Mouse (Mus musculus): ENCODE data around the gene Dnhd1. TPM values are rescaled to one million over a fixed set of nuclear protein-coding genes. Genes with fewer than 3 reads are reported as not detected.

Dnhd1 gene
- polyA plus RNA-seq, 1 experiment: not detected

- Histone ChIP-seq H3K4me3 (replicated peaks) (peak within 1 kb of the TSS; percentile 93), H3K27me3 (ENCODE audit: control insufficient read depth) (no peaks in the 10 kb centered on the region), H3K4me1 (ENCODE audit: control insufficient read depth) (peaks cover 44% of the 10 kb centered on the region), H3K36me3 (ENCODE audit: control insufficient read depth) (peaks cover 80% of the 10 kb centered on the region), H3K9me3 (ENCODE audit: control insufficient read depth, low read length) (no peaks in the 10 kb centered on the region)
- TF ChIP-seq GATA1 (IDR thresholded peaks at IDR 0.05; ENCODE audit: low read length) (no peak), TAL1 (IDR thresholded peaks at IDR 0.05; ENCODE audit: low read length) (no peak)
Observed at GRCm38 (mm10) chr7:105743926-105744590, 93.4 kb downstream of the Dnhd1 start, which contains the start of gene Taf10. Gene Taf10 (minus strand): TSS chr7:105744361.

DNA sequence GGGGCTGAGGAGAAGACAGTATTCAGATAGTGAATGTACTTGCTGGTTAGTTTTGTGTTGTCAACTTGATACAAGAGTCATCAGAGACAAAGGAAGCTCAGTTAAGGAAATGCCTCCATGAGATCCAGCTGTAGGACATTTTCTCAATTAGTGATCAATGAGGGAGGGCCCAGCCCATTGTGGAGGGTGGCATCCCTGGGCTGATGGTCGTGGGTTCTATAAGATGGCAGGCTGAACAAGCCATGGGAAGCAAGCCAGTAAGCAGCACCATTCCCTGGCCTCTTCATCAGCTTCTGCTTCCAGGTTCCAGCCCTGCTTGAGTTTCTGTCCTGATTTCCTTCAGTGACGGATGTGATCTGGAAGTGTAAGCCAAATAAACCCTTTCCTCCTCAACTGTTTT, 97.1 kb downstream of the Dnhd1 start:
- Histone ChIP-seq H3K27me3 (ENCODE audit: control insufficient read depth) (no peaks in the 10 kb centered on the region), H3K36me3 (ENCODE audit: control insufficient read depth) (peaks cover 58% of the 10 kb centered on the region), H3K9me3 (ENCODE audit: control insufficient read depth, low read length) (no peaks in the 10 kb centered on the region), H3K4me1 (ENCODE audit: control insufficient read depth) (peaks cover 52% of the 10 kb centered on the region), H3K4me3 (replicated peaks) (no peak overlapping the region)
- TF ChIP-seq TAL1 (IDR thresholded peaks at IDR 0.05; ENCODE audit: low read length): no peak
- TF ChIP-seq GATA1 (IDR thresholded peaks at IDR 0.05; ENCODE audit: low read length): no peak

GRCm38 (mm10) chr7:105751491-105752433, 101.1 kb downstream of the Dnhd1 start, which contains the start of gene Tpp1:
Gene Tpp1 (minus strand): TSS chr7:105752235.
- Histone ChIP-seq H3K4me1 (ENCODE audit: control insufficient read depth) (peaks cover 27% of the 10 kb centered on the region), H3K36me3 (ENCODE audit: control insufficient read depth) (peaks cover 39% of the 10 kb centered on the region), H3K27me3 (ENCODE audit: control insufficient read depth) (no peaks in the 10 kb centered on the region), H3K4me3 (replicated peaks) (peak within 1 kb of the TSS; percentile 75), H3K9me3 (ENCODE audit: control insufficient read depth, low read length) (no peaks in the 10 kb centered on the region)
- TF ChIP-seq TAL1 (IDR thresholded peaks at IDR 0.05; ENCODE audit: low read length) (no peak), GATA1 (IDR thresholded peaks at IDR 0.05; ENCODE audit: low read length) (no peak)

DNA sequence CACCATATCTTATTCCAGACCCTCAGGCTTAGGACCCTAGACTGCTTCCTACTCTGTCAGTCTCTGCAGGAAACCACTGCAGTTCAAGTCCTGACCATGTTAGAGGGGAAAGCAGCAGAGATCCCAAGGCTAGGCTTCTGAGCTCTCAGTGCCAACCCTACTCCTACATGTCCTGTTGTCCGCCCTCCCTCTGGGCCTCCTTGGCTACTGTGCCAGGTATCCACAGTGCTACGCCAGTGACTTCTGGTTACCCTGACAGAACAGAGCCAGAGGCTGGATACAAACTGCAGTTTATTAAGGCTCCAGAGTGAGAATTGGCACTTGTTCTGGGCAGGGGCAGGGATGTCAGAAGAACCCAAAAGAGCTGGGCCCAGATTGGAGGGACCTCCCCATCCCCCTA, 102.1 kb downstream of the Dnhd1 start:
- TF ChIP-seq TAL1 (IDR thresholded peaks at IDR 0.05; ENCODE audit: low read length): no peak
- TF ChIP-seq GATA1 (IDR thresholded peaks at IDR 0.05; ENCODE audit: low read length): no peak
- peaks cover 24% of the 10 kb centered on the region for H3K4me1 ChIP-seq (ENCODE audit: control insufficient read depth)
- no peaks in the 10 kb centered on the region for H3K27me3 ChIP-seq (ENCODE audit: control insufficient read depth)
- peaks cover 29% of the 10 kb centered on the region for H3K36me3 ChIP-seq (ENCODE audit: control insufficient read depth)
- no peak overlapping the region for H3K4me3 ChIP-seq (replicated peaks)
- no peaks in the 10 kb centered on the region for H3K9me3 ChIP-seq (ENCODE audit: control insufficient read depth, low read length)

GRCm38 (mm10) chr7:105753281-105753680, 102.7 kb downstream of the Dnhd1 start:
- H3K27me3 ChIP-seq (ENCODE audit: control insufficient read depth): no peaks in the 10 kb centered on the region
- H3K4me1 ChIP-seq (ENCODE audit: control insufficient read depth): peaks cover 24% of the 10 kb centered on the region
- TF ChIP-seq GATA1 (IDR thresholded peaks at IDR 0.05; ENCODE audit: low read length): no peak
- TF ChIP-seq TAL1 (IDR thresholded peaks at IDR 0.05; ENCODE audit: low read length): no peak
- peaks cover 24% of the 10 kb centered on the region for H3K36me3 ChIP-seq (ENCODE audit: control insufficient read depth)
- no peak overlapping the region for H3K4me3 ChIP-seq (replicated peaks)
- H3K9me3 ChIP-seq (ENCODE audit: control insufficient read depth, low read length): no peaks in the 10 kb centered on the region

DNA sequence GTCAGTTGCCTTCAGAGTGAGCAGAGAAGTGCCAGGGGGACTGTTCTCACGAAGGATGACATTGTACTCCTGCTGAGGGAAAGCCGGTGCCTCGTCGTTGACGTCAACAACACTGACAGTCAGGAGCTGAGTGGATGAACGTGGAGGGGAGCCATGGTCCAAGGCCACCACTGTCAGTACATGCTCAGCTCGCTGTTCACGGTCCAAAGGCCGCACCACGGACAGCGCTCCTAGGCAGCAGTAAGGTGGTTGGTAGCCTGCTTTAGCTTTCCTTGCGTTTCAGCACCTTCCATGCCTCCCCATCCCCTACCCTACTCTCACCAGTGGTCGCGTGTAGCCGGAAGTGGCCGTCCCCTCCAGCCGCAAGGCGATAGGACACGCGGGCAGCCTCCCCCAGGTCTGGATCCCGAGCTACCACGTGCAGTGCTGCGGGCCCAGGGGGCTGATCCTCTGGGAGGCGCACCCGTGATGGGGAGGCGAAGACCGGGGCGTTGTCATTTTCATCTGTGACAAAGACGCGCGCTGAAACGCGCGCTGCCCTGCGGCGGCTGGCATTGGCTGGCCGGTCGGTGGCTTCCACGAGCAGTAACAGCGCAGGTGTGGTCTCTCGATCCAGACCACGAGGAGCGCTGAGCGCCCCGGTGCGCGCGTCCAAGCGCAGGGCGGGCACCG, 111.3 kb downstream of the Dnhd1 start:
- no peak overlapping the region for H3K4me3 ChIP-seq (replicated peaks)
- H3K9me3 ChIP-seq (ENCODE audit: control insufficient read depth, low read length): no peaks in the 10 kb centered on the region
- TF ChIP-seq GATA1 (IDR thresholded peaks at IDR 0.05; ENCODE audit: low read length) (no peak), TAL1 (IDR thresholded peaks at IDR 0.05; ENCODE audit: low read length) (no peak)
- H3K4me1 ChIP-seq (ENCODE audit: control insufficient read depth): no peaks in the 10 kb centered on the region
- no peaks in the 10 kb centered on the region for H3K36me3 ChIP-seq (ENCODE audit: control insufficient read depth)
- H3K27me3 ChIP-seq (ENCODE audit: control insufficient read depth): peaks cover 30% of the 10 kb centered on the region

GRCm38 (mm10) chr7:105762517-105763270, 112.1 kb downstream of the Dnhd1 start:
- Histone ChIP-seq H3K27me3 (ENCODE audit: control insufficient read depth) (peaks cover 30% of the 10 kb centered on the region), H3K9me3 (ENCODE audit: control insufficient read depth, low read length) (no peaks in the 10 kb centered on the region), H3K4me3 (replicated peaks) (no peak overlapping the region), H3K36me3 (ENCODE audit: control insufficient read depth) (no peaks in the 10 kb centered on the region), H3K4me1 (ENCODE audit: control insufficient read depth) (no peaks in the 10 kb centered on the region)
- no peak for TF ChIP-seq GATA1 (IDR thresholded peaks at IDR 0.05; ENCODE audit: low read length)
- TF ChIP-seq TAL1 (IDR thresholded peaks at IDR 0.05; ENCODE audit: low read length): no peak

- Histone ChIP-seq H3K4me1 (ENCODE audit: control insufficient read depth) (no peaks in the 10 kb centered on the region), H3K4me3 (replicated peaks) (no peak overlapping the region), H3K36me3 (ENCODE audit: control insufficient read depth) (no peaks in the 10 kb centered on the region), H3K9me3 (ENCODE audit: control insufficient read depth, low read length) (no peaks in the 10 kb centered on the region), H3K27me3 (ENCODE audit: control insufficient read depth) (peaks cover 30% of the 10 kb centered on the region)
- TF ChIP-seq TAL1 (IDR thresholded peaks at IDR 0.05; ENCODE audit: low read length): no peak
- no peak for TF ChIP-seq GATA1 (IDR thresholded peaks at IDR 0.05; ENCODE audit: low read length)
Observed at GRCm38 (mm10) chr7:105764331-105764730, 113.7 kb downstream of the Dnhd1 start.
